ENCODE assay signal across 8 mouse cellular contexts in the genomic region with DNA sequence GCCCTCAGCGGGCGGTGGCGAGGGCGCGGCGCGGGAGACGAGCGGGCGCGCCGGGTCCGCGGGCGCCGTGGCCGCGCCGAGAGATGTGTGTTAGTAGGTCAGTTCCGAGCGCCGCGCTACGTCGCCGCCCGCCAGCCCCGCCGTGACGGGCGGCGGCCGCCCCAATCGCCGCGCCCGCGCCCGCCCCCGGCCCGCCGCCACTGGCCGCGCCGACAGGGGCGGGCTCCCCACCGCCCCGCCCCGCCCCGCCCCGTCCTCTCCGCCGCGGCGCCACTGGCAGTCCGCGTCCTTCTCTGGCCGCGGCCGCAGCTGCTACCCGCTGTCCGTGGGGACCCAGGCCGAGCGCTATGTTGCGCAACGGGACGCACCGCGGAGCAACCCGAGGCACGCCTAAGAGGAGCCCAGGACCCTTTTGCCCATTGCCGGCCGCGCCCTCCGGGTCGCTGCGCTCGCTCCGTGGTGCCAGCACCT. TPM values are rescaled to one million over a fixed set of nuclear protein-coding genes. Genes with fewer than 3 reads are reported as not detected.
DNase-seq lines count a peak whose midpoint lies in the region; ATAC-seq and TF ChIP-seq lines count a peak whose summit lies in the region.

A gene (minus strand): TSS at position 123 of the 471 bp plus-strand sequence.

- intact Hi-C loops in heart, adult 2 months (cut with DNase I) = loop anchor here (1.0 to 5.0 kb wide), 3 partner anchors 52 to 159 kb away; a partner anchor contains a TSS

- H3K27me3 ChIP-seq in embryonic facial prominence, embryonic 10.5 days (replicated peaks; ENCODE audit: low read depth, poor library complexity, severe bottlenecking) = peaks cover 30% of the 10 kb centered on the region
- H3K27me3 ChIP-seq in heart, adult 2 months (ENCODE audit: control insufficient read depth, insufficient read depth, low read length) = no peaks in the 10 kb centered on the region
- H3K27me3 ChIP-seq in limb, embryonic 13.5 days = peaks cover 19% of the 10 kb centered on the region
- peaks cover 12% of the 10 kb centered on the region for H3K27me3 ChIP-seq in midbrain, embryonic 13.5 days
- H3K27me3 ChIP-seq in spleen, adult 2 months (ENCODE audit: control insufficient read depth, insufficient read depth, low read length) = peaks cover 17% of the 10 kb centered on the region

- TF ChIP-seq POLR2A in heart, adult 2 months (IDR thresholded peaks at IDR 0.05; ENCODE audit: insufficient read depth, low read depth, low read length) = peak; percentile 55; the same call in 1 of the 2 replicates
- TF ChIP-seq POLR2A in spleen, adult 2 months (IDR thresholded peaks at IDR 0.05; ENCODE audit: low read depth, low read length) = no peak

- H3K27ac ChIP-seq in embryonic facial prominence, embryonic 10.5 days (replicated peaks) = peak within 1 kb of the TSS; percentile 94
- H3K27ac ChIP-seq in heart, adult 2 months = peak within 1 kb of the TSS; percentile 95
- peak within 1 kb of the TSS; percentile 91 for H3K27ac ChIP-seq in limb, embryonic 13.5 days
- H3K27ac ChIP-seq in midbrain, embryonic 13.5 days = peak within 1 kb of the TSS; percentile 97
- H3K27ac ChIP-seq in spleen, adult 2 months (ENCODE audit: insufficient read depth, low read length) = peak within 1 kb of the TSS; percentile 24; the same call in 1 of the 2 replicates

- peak; percentile 86 for ATAC-seq in limb, embryonic 13.5 days (ENCODE audit: low FRiP score, low read depth)
- ATAC-seq in midbrain, embryonic 13.5 days = peak; percentile 90

- H3K4me1 ChIP-seq in embryonic facial prominence, embryonic 10.5 days = peaks cover 46% of the 10 kb centered on the region
- peaks cover 8% of the 10 kb centered on the region for H3K4me1 ChIP-seq in heart, adult 2 months (ENCODE audit: control insufficient read depth, insufficient read depth, low read length)
- H3K4me1 ChIP-seq in limb, embryonic 13.5 days = peaks cover 35% of the 10 kb centered on the region
- peaks cover 36% of the 10 kb centered on the region for H3K4me1 ChIP-seq in midbrain, embryonic 13.5 days (replicated peaks)
- H3K4me1 ChIP-seq in spleen, adult 2 months (ENCODE audit: control insufficient read depth, insufficient read depth, insufficient read length) = peaks cover 5% of the 10 kb centered on the region

- no peaks in the 10 kb centered on the region for H3K9me3 ChIP-seq in embryonic facial prominence, embryonic 10.5 days
- H3K9me3 ChIP-seq in limb, embryonic 13.5 days = no peaks in the 10 kb centered on the region
- no peaks in the 10 kb centered on the region for H3K9me3 ChIP-seq in midbrain, embryonic 13.5 days

- H3K36me3 ChIP-seq in embryonic facial prominence, embryonic 10.5 days (replicated peaks) = no peaks in the 10 kb centered on the region
- H3K36me3 ChIP-seq in heart, adult 2 months (ENCODE audit: control insufficient read depth, insufficient read depth, low read length) = peaks cover 2% of the 10 kb centered on the region; the same call in 1 of the 2 replicates
- H3K36me3 ChIP-seq in limb, embryonic 13.5 days = no peaks in the 10 kb centered on the region
- H3K36me3 ChIP-seq in midbrain, embryonic 13.5 days = no peaks in the 10 kb centered on the region
- H3K36me3 ChIP-seq in spleen, adult 2 months (ENCODE audit: control insufficient read depth, insufficient read depth, low read length) = no peaks in the 10 kb centered on the region

- WGBS in embryonic facial prominence, embryonic 10.5 days = under 1% methylated on average over 73 of the region's 79 CpGs
- WGBS in heart, adult 2 months = 1% methylated on average over 65 of the region's 79 CpGs
- WGBS in limb, embryonic 13.5 days = 1% methylated on average over 29 of the region's 79 CpGs
- 0% methylated on average over 35 of the region's 79 CpGs for WGBS in midbrain, embryonic 13.5 days
- WGBS in spleen, adult 2 months = under 1% methylated on average over 61 of the region's 79 CpGs

- peak; percentile 68 to 85 for DNase-seq in layer of hippocampus, adult 18-20 months (ENCODE audit: low spot score in 2 of 2)
- DNase-seq in layer of hippocampus, adult 11-12 months (ENCODE audit: low spot score) = no peak
- peak; percentile 89 for DNase-seq in embryonic facial prominence, embryonic 10.5 days (ENCODE audit: low spot score)
- peak; percentile 90 to 91 for DNase-seq in heart, adult 2 months
- peak; percentile 82 for DNase-seq in kidney, adult 18-20 months
- peak in 1 of 2 experiments; percentile 62 for DNase-seq in spleen, adult 2 months (ENCODE audit: low read depth in 1 of 2, low spot score in 2 of 2)

- peak within 1 kb of the TSS; percentile 99 for H3K4me2 ChIP-seq in limb, embryonic 13.5 days (replicated peaks)
- peak within 1 kb of the TSS; percentile 98 for H3K4me2 ChIP-seq in midbrain, embryonic 13.5 days (replicated peaks)

- H3K9ac ChIP-seq in heart, adult 2 months (ENCODE audit: low read depth, low read length) = peak within 1 kb of the TSS; percentile 82
- H3K9ac ChIP-seq in limb, embryonic 13.5 days = peak within 1 kb of the TSS; percentile 85
- H3K9ac ChIP-seq in midbrain, embryonic 13.5 days (replicated peaks) = peak within 1 kb of the TSS; percentile 88

- H3K4me3 ChIP-seq in embryonic facial prominence, embryonic 10.5 days = peak within 1 kb of the TSS; percentile 88
- H3K4me3 ChIP-seq in heart, adult 2 months = peak within 1 kb of the TSS; percentile 90
- peak within 1 kb of the TSS; percentile 88 for H3K4me3 ChIP-seq in limb, embryonic 13.5 days
- H3K4me3 ChIP-seq in midbrain, embryonic 13.5 days (replicated peaks) = peak within 1 kb of the TSS; percentile 83
- peak within 1 kb of the TSS; percentile 68 for H3K4me3 ChIP-seq in spleen, adult 2 months (ENCODE audit: extremely low read depth, insufficient read depth, insufficient read length)

- no peak for TF ChIP-seq CTCF in heart, adult 2 months (IDR thresholded peaks at IDR 0.05)
- TF ChIP-seq CTCF in spleen, adult 2 months (IDR thresholded peaks at IDR 0.05; ENCODE audit: extremely low read depth, insufficient read depth, insufficient read length, insufficient replicate concordance) = no peak

- no peak for TF ChIP-seq EP300 in heart, adult 2 months (IDR thresholded peaks at IDR 0.05; ENCODE audit: insufficient read depth, low read depth, low read length)

- no peaks in the 10 kb centered on the region for H3K79me2 ChIP-seq in heart, adult 2 months (replicated peaks; ENCODE audit: control insufficient read depth, insufficient read depth, low read length)

RNA-seq across cellular contexts. Expression of the gene that starts here (rescaled TPM):
- total RNA-seq in layer of hippocampus, adult 18-20 months (2021) = 10 to 100 TPM; 18.8 to 22.0 TPM
- polyA plus RNA-seq in embryonic facial prominence, embryonic 10.5 days (2016; fragmentation: Nextera tagmentation; extraction: Ambion mirVana) = 22.8 and 24.5 TPM in 2 replicates
- 10 to 100 TPM; 13.9 to 42.4 TPM for total RNA-seq in heart, adult 2 months (2021)
- polyA plus RNA-seq in heart, adult 2 months (2012; rRNA removed) = 3.4 and 6.7 TPM in 2 replicates
- polyA plus RNA-seq in limb, embryonic 13.5 days (2015; fragmentation: Nextera tagmentation; extraction: Ambion mirVana) = 23.4 and 26.9 TPM in 2 replicates
- polyA plus RNA-seq in midbrain, embryonic 13.5 days (2015; fragmentation: Nextera tagmentation; extraction: Ambion mirVana) = 40.5 and 41.3 TPM in 2 replicates
- polyA plus RNA-seq in spleen, adult 2 months (2012; rRNA removed) = 1.2 and 1.6 TPM in 2 replicates

Comparison
In these comparisons a context has a peak if more than half of its experiments do, and no peak if none do; other contexts are left out.
1. H3K27ac ChIP-seq: peak in every context shown above with its lines; median percentile 97 in midbrain, embryonic 13.5 days; 95 in heart, adult 2 months; 94 in embryonic facial prominence, embryonic 10.5 days; 91 in limb, embryonic 13.5 days; 24 in spleen, adult 2 months.